In the genomic region with DNA sequence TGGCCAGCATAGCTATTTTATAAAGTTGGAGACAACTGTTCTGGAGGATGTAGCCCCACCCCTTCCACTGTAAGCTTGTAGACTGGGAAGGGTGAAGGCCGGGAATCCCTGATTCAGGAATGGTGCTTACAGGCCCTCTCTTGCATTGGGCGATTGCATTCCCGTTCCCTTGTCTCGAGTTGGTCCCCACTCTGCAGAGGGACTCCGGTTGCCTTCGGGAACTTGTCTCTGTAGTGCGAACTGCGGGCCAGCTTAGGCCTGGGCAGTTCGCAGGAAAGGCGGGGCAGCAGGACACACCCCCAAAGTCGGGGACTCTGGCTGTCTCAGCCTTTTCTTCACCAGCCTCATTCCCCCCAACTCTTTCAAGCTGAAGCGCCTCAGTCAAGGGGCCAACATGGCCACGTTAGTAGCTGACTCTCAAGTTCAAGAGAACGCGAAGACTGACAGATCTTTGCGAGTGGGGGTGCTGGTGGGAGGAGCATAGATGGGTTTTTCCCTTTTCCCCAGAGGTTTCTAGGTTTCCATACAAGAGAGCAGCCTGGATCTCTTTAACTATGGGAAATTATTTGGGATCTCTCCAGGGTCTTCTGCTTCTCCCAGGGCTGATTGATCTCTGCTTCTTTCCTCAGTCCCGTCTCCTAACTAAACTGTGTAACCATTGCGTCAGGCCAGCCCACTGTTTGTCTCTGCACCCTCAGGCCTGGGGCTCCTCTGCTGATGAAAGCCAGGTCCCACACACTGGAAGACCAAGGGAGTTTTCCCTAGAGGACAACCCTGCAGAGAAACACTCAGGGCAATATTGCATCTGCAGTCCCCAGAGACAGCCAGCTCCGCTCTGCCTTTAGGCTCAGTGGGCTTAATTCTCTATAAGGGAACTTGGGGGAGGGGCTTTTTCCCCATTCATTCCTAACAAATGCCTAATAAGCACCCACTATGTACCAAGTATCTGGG, we compare ENCODE assay signal across 9 mouse cellular contexts. TPM values are rescaled to one million over a fixed set of nuclear protein-coding genes. Genes with fewer than 3 reads are reported as not detected.
DNase-seq lines count a peak whose midpoint lies in the region; ATAC-seq and TF ChIP-seq lines count a peak whose summit lies in the region.
"Had no signal": no experiment of that assay in that cellular context is flagged by ENCODE, and none has a peak within 500 bp of the region (broad histone marks: within the 10 kb centered on the region; RNA-seq: fewer than 3 reads in every experiment).

No protein-coding gene starts in this region.

- DNase-seq in layer of hippocampus, postnatal 10 days (ENCODE audit: low spot score in 2 of 2): peak; percentile 53 to 62
- DNase-seq in layer of hippocampus, adult 11-12 months (ENCODE audit: low spot score): no peak
- peak; percentile 61 for DNase-seq in c-Kit-positive CD71-positive TER-119-negative erythroid progenitor cells, embryonic 14.5 days (ENCODE audit: low read depth)
- DNase-seq in forebrain, postnatal 0 days: no peak
- peak; percentile 80 for DNase-seq in lung, embryonic 14.5 days
- peak; percentile 64 to 70 for DNase-seq in urinary bladder, postnatal 36 days (ENCODE audit: low spot score in 2 of 2)

- no peaks in the 10 kb centered on the region for H3K27me3 ChIP-seq in forebrain, postnatal 0 days (ENCODE audit: insufficient read depth, low read length)
- H3K27me3 ChIP-seq in intestine, embryonic 15.5 days (replicated peaks): no peaks in the 10 kb centered on the region
- H3K27me3 ChIP-seq in lung, embryonic 14.5 days (ENCODE audit: insufficient read depth, low read length): no peaks in the 10 kb centered on the region

- H3K27ac ChIP-seq in forebrain, postnatal 0 days (ENCODE audit: low read depth, low read length): peak overlapping the region; percentile 94
- peak overlapping the region; percentile 92 for H3K27ac ChIP-seq in intestine, embryonic 15.5 days
- H3K27ac ChIP-seq in lung, embryonic 14.5 days (ENCODE audit: low read depth): peak overlapping the region; percentile 93
- peak overlapping the region; percentile 88 for H3K27ac ChIP-seq in olfactory bulb, adult 2 months (ENCODE audit: insufficient read depth, low read depth, low read length)

- 4% methylated on average over 19 of the region's 19 CpGs for WGBS in forebrain, postnatal 0 days
- WGBS in intestine, embryonic 15.5 days: 2% methylated on average over 19 of the region's 19 CpGs
- WGBS in lung, embryonic 14.5 days: 2% methylated on average over 19 of the region's 19 CpGs
- under 1% methylated on average over 19 of the region's 19 CpGs for WGBS in olfactory bulb, adult 2 months

- no peaks in the 10 kb centered on the region for H3K9me3 ChIP-seq in forebrain, postnatal 0 days (ENCODE audit: low read length)
- H3K9me3 ChIP-seq in intestine, embryonic 15.5 days: no peaks in the 10 kb centered on the region
- no peaks in the 10 kb centered on the region for H3K9me3 ChIP-seq in lung, embryonic 14.5 days (ENCODE audit: low read depth, low read length)

- peak overlapping the region; percentile 65 for H3K9ac ChIP-seq in forebrain, postnatal 0 days
- H3K9ac ChIP-seq in intestine, embryonic 15.5 days: peak overlapping the region; percentile 69
- peak overlapping the region; percentile 76 for H3K9ac ChIP-seq in lung, embryonic 14.5 days

- H3K36me3 ChIP-seq in forebrain, postnatal 0 days (ENCODE audit: insufficient read depth): peaks cover 29% of the 10 kb centered on the region
- H3K36me3 ChIP-seq in intestine, embryonic 15.5 days: peaks cover 34% of the 10 kb centered on the region
- H3K36me3 ChIP-seq in lung, embryonic 14.5 days (ENCODE audit: insufficient read depth): peaks cover 43% of the 10 kb centered on the region

- no peak for TF ChIP-seq POLR2A in olfactory bulb, adult 2 months (IDR thresholded peaks at IDR 0.05; ENCODE audit: insufficient read depth, low read depth, low read length)

- H3K4me3 ChIP-seq in forebrain, postnatal 0 days (ENCODE audit: low read depth, low read length): peak overlapping the region; percentile 67
- peak overlapping the region; percentile 69 for H3K4me3 ChIP-seq in intestine, embryonic 15.5 days (replicated peaks)
- peak overlapping the region; percentile 65 for H3K4me3 ChIP-seq in lung, embryonic 14.5 days (ENCODE audit: low read depth, low read length)
- peak overlapping the region; percentile 78 for H3K4me3 ChIP-seq in olfactory bulb, adult 2 months (ENCODE audit: insufficient read depth, low read depth, low read length)

- TF ChIP-seq CTCF in forebrain, postnatal 0 days (IDR thresholded peaks at IDR 0.05; ENCODE audit: low read depth): no peak
- no peak for TF ChIP-seq CTCF in lung, embryonic 14.5 days (IDR thresholded peaks at IDR 0.05; ENCODE audit: low read depth)
- no peak for TF ChIP-seq CTCF in olfactory bulb, adult 2 months (IDR thresholded peaks at IDR 0.05; ENCODE audit: insufficient read depth, low read depth, low read length)

- H3K4me2 ChIP-seq in forebrain, postnatal 0 days (ENCODE audit: low read depth): peak overlapping the region; percentile 79
- H3K4me2 ChIP-seq in intestine, embryonic 15.5 days (replicated peaks): peak overlapping the region; percentile 78
- peak overlapping the region; percentile 83 for H3K4me2 ChIP-seq in lung, embryonic 14.5 days

- H3K4me1 ChIP-seq in forebrain, postnatal 0 days (ENCODE audit: insufficient read depth): peaks cover 20% of the 10 kb centered on the region
- H3K4me1 ChIP-seq in intestine, embryonic 15.5 days (replicated peaks): peaks cover 32% of the 10 kb centered on the region
- peaks cover 30% of the 10 kb centered on the region; the same call in 1 of the 2 replicates for H3K4me1 ChIP-seq in lung, embryonic 14.5 days (ENCODE audit: insufficient read depth)
- H3K4me1 ChIP-seq in olfactory bulb, adult 2 months (ENCODE audit: control insufficient read depth, insufficient read depth, low read length): peaks cover 28% of the 10 kb centered on the region

- ATAC-seq in forebrain, postnatal 0 days: peak; percentile 32
- ATAC-seq in intestine, embryonic 15.5 days: peak; percentile 41
- ATAC-seq in lung, embryonic 14.5 days (ENCODE audit: insufficient read depth): peak; percentile 48

RNA-seq across cellular contexts. Expression of a gene that starts 2.4 kb away (rescaled TPM):
- 10 to 100 TPM; 44.8 to 58.7 TPM for total RNA-seq in layer of hippocampus, postnatal 10 days (2021)
- 5.9 and 9.4 TPM in 2 replicates for total RNA-seq in forebrain, postnatal 0 days (2014; rRNA removed)
- polyA plus RNA-seq in forebrain, postnatal 0 days (2015; fragmentation: Nextera tagmentation; extraction: Ambion mirVana): 4.1 and 4.8 TPM in 2 replicates
- 13.1 and 15.7 TPM in 2 replicates for polyA plus RNA-seq in intestine, embryonic 15.5 days (2015; fragmentation: Nextera tagmentation; extraction: Ambion mirVana)
- polyA plus RNA-seq in lung, embryonic 14.5 days (2014; fragmentation: Nextera tagmentation; extraction: Ambion mirVana): 19.1 and 19.4 TPM in 2 replicates
- polyA plus RNA-seq in olfactory bulb, adult 2 months (2012; ENCODE audit: insufficient read depth, insufficient read length, low replicate concordance, missing spikeins): not detected in 2 replicates

RNA-seq across cellular contexts. Expression of a gene that starts 20.4 kb away (rescaled TPM):
- total RNA-seq in layer of hippocampus, postnatal 10 days (2021): 10 to 100 TPM; 53.9 to 57.7 TPM
- 86.4 and 94.4 TPM in 2 replicates for total RNA-seq in forebrain, postnatal 0 days (2014; rRNA removed)
- 95.9 and 98.6 TPM in 2 replicates for polyA plus RNA-seq in forebrain, postnatal 0 days (2015; fragmentation: Nextera tagmentation; extraction: Ambion mirVana)
- polyA plus RNA-seq in intestine, embryonic 15.5 days (2015; fragmentation: Nextera tagmentation; extraction: Ambion mirVana): 113 and 129 TPM in 2 replicates
- polyA plus RNA-seq in lung, embryonic 14.5 days (2014; fragmentation: Nextera tagmentation; extraction: Ambion mirVana): 128 and 132 TPM in 2 replicates
- not detected in 2 replicates for polyA plus RNA-seq in olfactory bulb, adult 2 months (2012; ENCODE audit: insufficient read depth, insufficient read length, low replicate concordance, missing spikeins)

RNA-seq across cellular contexts. Expression of a gene that starts 25.0 kb away (rescaled TPM):
- 100 to 1,000 TPM; 312 to 315 TPM for total RNA-seq in layer of hippocampus, postnatal 10 days (2021)
- 272 and 300 TPM in 2 replicates for total RNA-seq in forebrain, postnatal 0 days (2014; rRNA removed)
- 332 and 343 TPM in 2 replicates for polyA plus RNA-seq in forebrain, postnatal 0 days (2015; fragmentation: Nextera tagmentation; extraction: Ambion mirVana)
- 150 and 154 TPM in 2 replicates for polyA plus RNA-seq in intestine, embryonic 15.5 days (2015; fragmentation: Nextera tagmentation; extraction: Ambion mirVana)
- polyA plus RNA-seq in lung, embryonic 14.5 days (2014; fragmentation: Nextera tagmentation; extraction: Ambion mirVana): 158 and 160 TPM in 2 replicates
- polyA plus RNA-seq in olfactory bulb, adult 2 months (2012; ENCODE audit: insufficient read depth, insufficient read length, low replicate concordance, missing spikeins): not detected in 2 replicates

RNA-seq across cellular contexts. Expression of a gene that starts 28.1 kb away (rescaled TPM):
- total RNA-seq in layer of hippocampus, postnatal 10 days (2021): 100 to 1,000 TPM; 360 to 377 TPM
- 210 and 223 TPM in 2 replicates for total RNA-seq in forebrain, postnatal 0 days (2014; rRNA removed)
- 62.0 and 84.0 TPM in 2 replicates for polyA plus RNA-seq in forebrain, postnatal 0 days (2015; fragmentation: Nextera tagmentation; extraction: Ambion mirVana)
- 5.9 and 6.4 TPM in 2 replicates for polyA plus RNA-seq in intestine, embryonic 15.5 days (2015; fragmentation: Nextera tagmentation; extraction: Ambion mirVana)
- 0.64 and 1.0 TPM in 2 replicates for polyA plus RNA-seq in lung, embryonic 14.5 days (2014; fragmentation: Nextera tagmentation; extraction: Ambion mirVana)
- 72.6 and 160 TPM in 2 replicates for polyA plus RNA-seq in olfactory bulb, adult 2 months (2012; ENCODE audit: insufficient read depth, insufficient read length, low replicate concordance, missing spikeins)
- total RNA-seq: neutrophil, adult 5-6 weeks had no signal

RNA-seq across cellular contexts. Expression of a gene that starts 30.6 kb away (rescaled TPM):
- total RNA-seq in layer of hippocampus, postnatal 10 days (2021): 1 to 10 TPM; 1.1 to 1.2 TPM
- total RNA-seq in forebrain, postnatal 0 days (2014; rRNA removed): 0.52 and 0.69 TPM in 2 replicates
- 0.81 and 0.99 TPM in 2 replicates for polyA plus RNA-seq in forebrain, postnatal 0 days (2015; fragmentation: Nextera tagmentation; extraction: Ambion mirVana)
- polyA plus RNA-seq in intestine, embryonic 15.5 days (2015; fragmentation: Nextera tagmentation; extraction: Ambion mirVana): 6.1 and 6.7 TPM in 2 replicates
- 3.2 and 4.2 TPM in 2 replicates for polyA plus RNA-seq in lung, embryonic 14.5 days (2014; fragmentation: Nextera tagmentation; extraction: Ambion mirVana)
- polyA plus RNA-seq in olfactory bulb, adult 2 months (2012; ENCODE audit: insufficient read depth, insufficient read length, low replicate concordance, missing spikeins): 260 TPM in 1 of 2 replicates, not detected in the other

Comparison
In these comparisons a context has a peak if more than half of its experiments do, and no peak if none do; other contexts are left out.
1. DNase-seq: peak in layer of hippocampus, postnatal 10 days (2 of 2), c-Kit-positive CD71-positive TER-119-negative erythroid progenitor cells, embryonic 14.5 days (single experiment), lung, embryonic 14.5 days (single experiment) and urinary bladder, postnatal 36 days (2 of 2); none in layer of hippocampus, adult 11-12 months (single experiment) and forebrain, postnatal 0 days (single experiment).
2. Peak in every context shown above with its lines, with median percentiles within 50 percentile points of each other: ATAC-seq, H3K27ac ChIP-seq, H3K4me2 ChIP-seq, H3K4me3 ChIP-seq and H3K9ac ChIP-seq.